Mouse (Mus musculus) forebrain, postnatal 0 days (tissue): Measurements from ENCODE around the gene Bcorl1. TPM values are rescaled to one million over a fixed set of nuclear protein-coding genes. Genes with fewer than 3 reads are reported as not detected.

Experiments used
- ATAC-seq: fragments of 200-750 bp; cut with Nextera tagmentation; 2 replicates; pipeline ENCODE4 v1.8.0; 2017; ENCODE audit warnings: mild to moderate bottlenecking, moderate library complexity
- DNase-seq: peaks from one replicate; pipeline ENCODE4 v3.0.0-alpha.2; 2015
- H3K27ac ChIP-seq: fragments of 300-500 bp; sonication (generic); 2 replicates; pipeline ENCODE4 v1.5.1; 2014; ENCODE audit warnings: low read depth, mild to moderate bottlenecking, antibody characterized with exemption, low read length, moderate library complexity, mixed read lengths
- H3K27me3 ChIP-seq: fragments of 300-500 bp; sonication (generic); 2 replicates; pipeline ENCODE4 v1.6.1; 2014; ENCODE audit warnings: mild to moderate bottlenecking, low read length, mixed read lengths; ENCODE audit not compliant: insufficient read depth
- H3K36me3 ChIP-seq: fragments of 300-500 bp; sonication (generic); 2 replicates; pipeline ENCODE4 v1.6.1; 2014; ENCODE audit warnings: mild to moderate bottlenecking, moderate library complexity; ENCODE audit not compliant: insufficient read depth
- H3K4me1 ChIP-seq: fragments of 300-500 bp; sonication (generic); 2 replicates; pipeline ENCODE4 v1.6.1; 2014; ENCODE audit warnings: antibody characterized with exemption; ENCODE audit not compliant: insufficient read depth
- H3K4me2 ChIP-seq: fragments of 300-500 bp; sonication (generic); 2 replicates; pipeline ENCODE4 v1.6.1; 2014; ENCODE audit warnings: low read depth, mild to moderate bottlenecking, moderate library complexity
- H3K4me3 ChIP-seq: fragments of 300-500 bp; sonication (generic); 2 replicates; pipeline ENCODE4 v1.5.1; 2014; ENCODE audit warnings: low read depth, low read length, mixed read lengths
- H3K9ac ChIP-seq: fragments of 300-500 bp; sonication (generic); 2 replicates; pipeline ENCODE4 v1.6.1; 2014; ENCODE audit warnings: mild to moderate bottlenecking
- H3K9me3 ChIP-seq: fragments of 300-500 bp; sonication (generic); 2 replicates; pipeline ENCODE4 v1.6.1; 2016; ENCODE audit warnings: low read length
- CTCF ChIP-seq: sonication (generic); IDR thresholded peaks from 2 replicates; pipeline ENCODE4 v1.5.1; 2016; ENCODE audit warnings: antibody characterized with exemption, control low read depth, low read depth
- WGBS: fragments of 180-500 bp; shearing (Covaris S2); extraction: QIAGEN DNeasy Blood & Tissue Kit; methylation state at CpG from one replicate; pipeline ENCODE4 v1.1.7; 2014; 5-methylcytosine and 5-hydroxymethylcytosine counted together
- polyA plus RNA-seq: library from polyadenylated mRNA; unstranded; fragments of >200 nt; fragmentation: Nextera tagmentation; extraction: Ambion mirVana; gene quantifications from 2 replicates; pipeline ENCODE4 v1.2.1, GENCODE M21; 2015
- total RNA-seq: library from RNA; depleted of rRNA; stranded (reverse); fragments of >200 nt; gene quantifications from 2 replicates; pipeline ENCODE4 v1.2.3, GENCODE M21; 2014; rRNA removed

Gene Bcorl1
- total RNA-seq, result 8.5 and 13.8 TPM in 2 replicates
- polyA plus RNA-seq, result 3.8 and 4.6 TPM in 2 replicates

DNA sequence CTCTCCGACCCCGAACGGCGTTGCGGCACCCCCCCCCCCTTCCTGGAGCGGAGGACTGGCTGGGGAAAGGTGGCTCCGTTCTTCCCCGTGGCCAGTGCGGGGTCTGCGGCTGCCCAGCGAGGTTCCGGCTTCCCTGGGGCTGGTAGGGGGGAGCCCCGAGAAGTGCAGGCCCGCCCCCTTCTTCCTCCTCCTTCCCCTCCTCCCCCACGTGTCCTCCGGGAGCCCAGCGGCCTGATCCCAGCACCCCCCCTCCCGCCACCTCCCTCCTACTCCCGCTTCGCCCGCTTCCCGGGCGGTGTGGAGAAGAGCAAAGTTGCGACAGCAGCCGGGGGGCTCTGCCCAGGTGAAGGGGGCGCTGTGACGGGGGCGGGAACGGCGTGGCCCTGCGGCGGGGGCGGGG lies at the start of gene Bcorl1:
Bcorl1 (plus strand) TSS at position 218 of the 400 bp plus-strand sequence.
- DNase-seq (peak; percentile 13), ATAC-seq (no peak)
- H3K9ac ChIP-seq, result peak within 1 kb of the TSS; percentile 35
- no peaks in the 10 kb centered on the region for H3K9me3 ChIP-seq
- peak within 1 kb of the TSS; percentile 68 for H3K4me2 ChIP-seq
- H3K4me3 ChIP-seq, result peak within 1 kb of the TSS; percentile 55
- TF ChIP-seq CTCF, result no peak
- H3K36me3 ChIP-seq, result no peaks in the 10 kb centered on the region
- H3K27ac ChIP-seq, result no peak within 1 kb of the TSS
- no peaks in the 10 kb centered on the region for H3K4me1 ChIP-seq
- H3K27me3 ChIP-seq, result no peaks in the 10 kb centered on the region
- 21% methylated on average over 14 of the region's 33 CpGs for WGBS

DNA sequence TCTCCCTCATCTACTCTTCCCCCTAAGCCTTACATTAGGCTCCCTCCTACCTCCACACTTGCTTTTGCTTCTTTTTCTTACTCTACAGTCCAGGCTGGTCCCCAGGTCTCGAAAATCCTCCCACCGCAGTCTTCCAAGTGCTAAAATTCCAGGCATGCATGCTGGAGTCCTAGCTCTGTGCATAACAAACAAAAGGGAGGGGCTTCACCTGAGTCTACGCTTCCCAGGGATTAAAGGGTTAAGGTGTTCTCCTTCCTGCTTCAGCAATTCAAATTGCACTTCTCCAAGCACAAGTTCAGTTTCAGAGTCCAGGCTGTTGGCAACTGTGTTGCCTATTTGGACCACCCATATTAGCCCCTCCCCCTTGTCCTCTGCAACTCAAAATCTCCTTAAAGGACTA lies 49.7 kb upstream of the Bcorl1 start:
- DNase-seq (no peak), ATAC-seq (no peak)
- 47% methylated on average over 3 of the region's 3 CpGs for WGBS
- H3K27ac ChIP-seq, result no peak overlapping the region
- no peak overlapping the region for H3K9ac ChIP-seq
- H3K27me3 ChIP-seq, result no peaks in the 10 kb centered on the region
- no peaks in the 10 kb centered on the region for H3K36me3 ChIP-seq
- TF ChIP-seq CTCF, result no peak
- H3K4me3 ChIP-seq, result no peak overlapping the region
- no peaks in the 10 kb centered on the region for H3K9me3 ChIP-seq
- no peaks in the 10 kb centered on the region for H3K4me1 ChIP-seq
- no peak overlapping the region for H3K4me2 ChIP-seq

DNA sequence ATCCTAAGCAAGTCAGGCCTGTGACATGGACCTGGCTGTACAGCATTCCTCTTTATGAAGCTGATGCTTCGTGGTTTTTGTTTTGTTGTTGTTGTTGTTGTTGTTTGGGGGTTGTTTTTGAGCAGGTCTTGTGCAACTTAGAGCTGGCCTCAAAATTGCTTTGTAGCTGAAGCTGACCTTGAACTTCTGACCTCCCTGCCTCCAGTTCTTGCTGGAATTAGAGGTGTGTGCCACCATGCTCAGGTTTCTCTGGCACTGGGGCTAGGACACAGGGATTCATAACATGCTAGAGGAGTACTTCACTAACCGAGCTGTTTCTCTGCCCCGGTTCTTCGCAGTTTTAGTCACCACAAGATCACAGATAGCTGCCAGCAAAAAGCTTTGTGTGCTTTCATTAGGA lies 35.8 kb upstream of the Bcorl1 start:
- Histone ChIP-seq H3K9me3 (no peaks in the 10 kb centered on the region), H3K4me1 (no peaks in the 10 kb centered on the region), H3K27me3 (no peaks in the 10 kb centered on the region), H3K9ac (no peak overlapping the region), H3K4me3 (no peak overlapping the region), H3K36me3 (no peaks in the 10 kb centered on the region), H3K4me2 (no peak overlapping the region), H3K27ac (no peak overlapping the region)
- no peak for DNase-seq
- no peak for TF ChIP-seq CTCF
- ATAC-seq, result no peak
- WGBS, result 86% methylated on average over 4 of the region's 4 CpGs

DNA sequence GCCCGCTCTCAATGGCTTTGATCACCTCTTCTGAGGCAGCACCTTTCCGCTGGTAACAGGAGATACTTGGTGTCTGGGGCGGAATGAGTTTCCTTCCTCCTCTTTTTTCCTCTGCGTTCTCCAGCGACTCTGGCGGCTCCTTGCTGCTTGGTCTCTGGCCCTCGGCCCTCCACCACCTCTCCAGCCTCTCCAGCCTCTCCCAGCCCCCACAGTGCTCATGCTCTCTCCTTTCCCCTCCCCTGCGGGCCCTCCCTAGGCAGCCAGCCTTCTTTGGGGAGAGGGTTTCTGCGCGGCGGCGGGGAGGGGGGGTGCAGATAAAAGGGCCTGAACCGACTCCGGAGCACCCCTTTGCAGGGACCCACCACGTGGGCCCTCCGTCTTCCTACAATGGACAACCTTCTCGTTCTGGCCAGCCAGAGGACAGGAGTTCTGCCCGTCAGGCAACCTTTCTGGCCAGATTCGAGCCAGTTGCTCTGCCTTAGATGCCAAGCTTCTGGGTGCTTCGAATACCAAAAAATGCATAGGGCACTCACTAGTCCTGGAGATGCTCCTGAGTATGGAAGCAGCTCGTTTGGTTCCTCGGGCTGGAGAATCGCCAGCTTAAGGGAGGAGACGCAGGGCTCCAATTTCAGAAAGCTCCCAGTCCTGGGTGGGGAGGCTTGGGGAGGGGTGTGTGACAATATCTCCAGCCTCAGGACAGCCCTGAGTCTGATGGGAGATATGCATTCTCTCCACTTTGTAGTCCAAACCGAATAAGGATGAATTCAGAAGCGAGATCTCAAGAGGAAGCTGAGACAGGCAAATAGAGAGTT lies 30.2 kb upstream of the Bcorl1 start:
- Histone ChIP-seq H3K36me3 (no peaks in the 10 kb centered on the region), H3K4me2 (peak overlapping the region; percentile 41), H3K27ac (no peak overlapping the region), H3K4me1 (no peaks in the 10 kb centered on the region), H3K27me3 (no peaks in the 10 kb centered on the region), H3K9ac (no peak overlapping the region), H3K9me3 (no peaks in the 10 kb centered on the region), H3K4me3 (peak overlapping the region; percentile 18)
- TF ChIP-seq CTCF, result no peak
- WGBS, result 39% methylated on average over 26 of the region's 26 CpGs
- no peak for ATAC-seq
- DNase-seq, result no peak

DNA sequence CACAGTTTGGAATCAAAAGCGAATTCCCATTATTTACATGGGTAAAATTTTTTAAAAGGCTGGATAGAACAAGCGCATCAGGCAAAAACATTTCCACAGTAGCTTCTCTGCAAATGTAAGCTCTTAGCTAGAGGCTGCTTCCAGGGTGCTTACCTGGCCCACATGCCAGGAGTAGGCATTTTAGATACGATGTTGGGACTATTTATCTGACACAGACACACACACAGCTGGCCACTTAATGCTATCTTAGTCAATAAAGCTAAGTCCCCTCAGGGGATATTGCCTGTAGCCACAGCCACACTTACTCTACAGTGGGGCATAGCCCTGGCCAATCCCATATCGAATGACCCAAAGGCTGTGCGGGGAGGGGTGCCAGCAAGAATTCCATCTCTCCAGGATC lies 29.4 kb upstream of the Bcorl1 start:
- 81% methylated on average over 5 of the region's 5 CpGs for WGBS
- Histone ChIP-seq H3K9me3 (no peaks in the 10 kb centered on the region), H3K4me3 (no peak overlapping the region), H3K27ac (no peak overlapping the region), H3K9ac (no peak overlapping the region), H3K4me2 (no peak overlapping the region), H3K36me3 (no peaks in the 10 kb centered on the region), H3K27me3 (no peaks in the 10 kb centered on the region), H3K4me1 (no peaks in the 10 kb centered on the region)
- ATAC-seq (no peak), DNase-seq (no peak)
- TF ChIP-seq CTCF, result no peak

DNA sequence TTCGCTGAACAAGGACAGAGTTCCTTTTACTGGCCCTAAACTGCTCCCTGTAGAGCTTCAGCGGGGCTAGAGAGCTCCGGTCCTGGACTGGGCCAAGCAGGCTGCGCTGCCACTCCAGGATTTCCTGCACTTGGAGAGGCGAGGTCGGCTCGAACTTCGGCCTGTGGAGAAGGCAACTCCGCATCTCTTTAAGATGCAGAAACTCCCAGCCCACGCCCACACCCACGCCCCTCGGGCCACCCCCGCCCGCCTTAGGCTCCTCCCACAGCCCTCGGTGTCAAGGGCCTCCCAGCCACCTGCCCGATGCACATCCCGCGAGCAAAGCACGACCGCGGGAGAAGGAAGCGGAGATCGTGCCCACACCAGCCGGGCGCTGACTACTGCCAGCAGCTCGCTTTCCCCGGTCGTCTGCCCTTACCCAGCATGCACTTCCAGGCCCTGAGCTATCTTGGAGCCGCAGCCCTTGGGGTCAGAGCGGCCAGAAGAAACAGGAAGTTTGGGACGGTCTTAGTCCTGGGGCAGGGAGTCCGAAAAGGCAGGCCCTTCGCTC lies 26.6 kb upstream of the Bcorl1 start:
- Histone ChIP-seq H3K27me3 (no peaks in the 10 kb centered on the region), H3K9me3 (no peaks in the 10 kb centered on the region), H3K9ac (peak overlapping the region; percentile 43; the same call in 1 of the 2 replicates), H3K4me1 (no peaks in the 10 kb centered on the region), H3K4me3 (peak overlapping the region; percentile 39), H3K4me2 (peak overlapping the region; percentile 57), H3K27ac (no peak overlapping the region), H3K36me3 (no peaks in the 10 kb centered on the region)
- WGBS, result 24% methylated on average over 30 of the region's 33 CpGs
- peak; percentile 39 for DNase-seq
- peak; percentile 83 for ATAC-seq
- TF ChIP-seq CTCF, result no peak

DNA sequence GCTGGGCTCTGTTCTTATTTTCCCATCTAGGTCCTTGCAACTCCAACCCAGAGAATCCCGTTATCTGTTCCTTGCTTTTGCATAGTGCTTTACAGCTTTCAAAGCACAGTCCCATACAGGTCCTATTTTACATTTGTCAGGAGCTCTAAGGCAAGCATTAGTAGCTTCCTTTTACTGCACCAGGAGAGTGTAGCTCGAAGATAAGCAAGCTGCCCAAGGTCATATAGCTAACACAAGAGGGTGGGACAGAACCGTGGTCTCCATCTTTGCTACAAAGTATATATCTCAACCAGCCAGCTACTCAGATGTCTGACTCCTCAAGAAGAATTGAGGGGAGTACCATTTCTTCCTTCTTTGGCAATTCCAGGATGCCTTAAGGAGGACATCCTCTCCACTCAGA lies 23.7 kb upstream of the Bcorl1 start:
- H3K4me3 ChIP-seq, result no peak overlapping the region
- no peaks in the 10 kb centered on the region for H3K9me3 ChIP-seq
- H3K36me3 ChIP-seq, result no peaks in the 10 kb centered on the region
- ATAC-seq, result no peak
- no peak overlapping the region for H3K4me2 ChIP-seq
- no peaks in the 10 kb centered on the region for H3K27me3 ChIP-seq
- no peak overlapping the region for H3K27ac ChIP-seq
- WGBS, result 67% methylated on average over 3 of the region's 3 CpGs
- H3K4me1 ChIP-seq, result no peaks in the 10 kb centered on the region
- DNase-seq, result no peak
- TF ChIP-seq CTCF, result no peak
- no peak overlapping the region for H3K9ac ChIP-seq
